ENCODE assay signal across 8 mouse cellular contexts in the genomic region with DNA sequence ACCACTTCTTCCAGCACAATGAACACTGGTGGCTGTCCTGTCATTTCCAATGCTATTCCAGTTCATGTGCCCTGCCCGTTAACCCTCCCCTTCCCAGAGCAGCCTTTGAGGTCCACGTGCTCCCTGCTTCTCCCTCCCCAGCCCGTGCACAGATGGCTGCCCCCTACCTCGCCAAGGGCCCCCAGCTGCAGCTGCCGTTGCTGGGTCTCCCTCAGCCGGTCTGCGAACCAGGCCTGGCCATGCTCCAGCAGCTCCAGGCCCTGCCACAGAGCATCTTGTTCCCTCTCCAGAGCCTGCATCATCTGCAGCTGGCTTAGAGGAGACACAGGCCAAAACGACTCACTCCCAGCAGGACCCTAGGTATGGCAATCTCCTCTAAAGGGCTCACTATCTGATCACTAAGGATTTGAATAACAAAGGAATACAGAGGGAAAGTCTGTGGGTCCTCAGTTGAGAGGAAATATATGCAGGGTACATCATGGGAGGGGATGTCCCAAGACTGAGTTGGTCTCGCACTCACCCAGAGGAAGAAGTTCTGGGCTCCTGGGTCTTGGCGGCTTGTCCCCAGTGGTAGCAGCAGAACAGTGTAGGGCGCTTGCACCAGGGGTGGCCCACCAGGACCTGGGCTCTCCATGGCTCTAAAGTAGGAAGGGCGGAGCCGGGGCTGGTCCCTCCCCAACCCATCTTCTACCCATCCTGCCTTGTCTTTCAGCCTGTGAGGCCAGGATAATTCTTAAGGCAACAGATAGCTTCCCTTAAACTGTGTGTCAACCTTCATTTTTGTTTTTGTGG. TPM values are rescaled to one million over a fixed set of nuclear protein-coding genes. Genes with fewer than 3 reads are reported as not detected.
A peak's percentile ranks its signal among the peaks of the same experiment; 100 is the strongest.
DNase-seq lines count a peak whose midpoint lies in the region; ATAC-seq and TF ChIP-seq lines count a peak whose summit lies in the region.

Gene Sapcd1 (minus strand): TSS at position 740 of the 792 bp plus-strand sequence.

- peaks cover 13% of the 10 kb centered on the region for H3K4me1 ChIP-seq in forebrain, embryonic 11.5 days (replicated peaks; ENCODE audit: control insufficient read depth, insufficient read depth, low read length)
- peaks cover 8% of the 10 kb centered on the region; the same call in 1 of the 2 replicates for H3K4me1 ChIP-seq in midbrain, embryonic 14.5 days (ENCODE audit: control insufficient read depth, insufficient read depth, low read length)

- TF ChIP-seq CTCF in layer of hippocampus, adult 2 months (conservative IDR thresholded peaks at IDR 0.05) = no peak

- 34% methylated on average over 13 of the region's 13 CpGs for WGBS in forebrain, embryonic 11.5 days
- 24% methylated on average over 13 of the region's 13 CpGs for WGBS in midbrain, embryonic 14.5 days

- H3K27me3 ChIP-seq in forebrain, embryonic 11.5 days (ENCODE audit: control insufficient read depth, insufficient read depth, low read length) = no peaks in the 10 kb centered on the region
- H3K27me3 ChIP-seq in midbrain, embryonic 14.5 days (ENCODE audit: control insufficient read depth, insufficient read depth, low read length) = no peaks in the 10 kb centered on the region

- peak; percentile 60 for ATAC-seq in forebrain, embryonic 11.5 days (replicated peaks; ENCODE audit: low FRiP score)
- ATAC-seq in midbrain, embryonic 14.5 days (ENCODE audit: low FRiP score, low TSS enrichment) = peak; percentile 65

- peak within 1 kb of the TSS; percentile 37 for H3K9ac ChIP-seq in forebrain, embryonic 11.5 days (ENCODE audit: low read length)
- H3K9ac ChIP-seq in midbrain, embryonic 14.5 days (replicated peaks; ENCODE audit: low read length) = no peak within 1 kb of the TSS

- peak; percentile 19 for DNase-seq in kidney, postnatal 10 days
- no peak for DNase-seq in kidney, adult 11 months
- DNase-seq in Muller cell, postnatal 12 days (ENCODE audit: inconsistent ontology term) = peak; percentile 89
- DNase-seq in forebrain, embryonic 11.5 days (ENCODE audit: low spot score) = peak; percentile 60
- peak; percentile 35 to 51 for DNase-seq in layer of hippocampus, adult 2 months (ENCODE audit: low spot score in 2 of 2)
- DNase-seq in midbrain, embryonic 14.5 days = peak; percentile 61
- DNase-seq in adrenal gland, postnatal 25 days = no peak
- no peak for DNase-seq in ovary, postnatal 14 days (ENCODE audit: low spot score)

- H3K4me3 ChIP-seq in forebrain, embryonic 11.5 days (ENCODE audit: low read depth, low read length) = no peak within 1 kb of the TSS
- H3K4me3 ChIP-seq in layer of hippocampus, adult 2 months = no peak within 1 kb of the TSS
- no peak within 1 kb of the TSS for H3K4me3 ChIP-seq in midbrain, embryonic 14.5 days (replicated peaks; ENCODE audit: low read depth, low read length)

- H3K36me3 ChIP-seq in forebrain, embryonic 11.5 days (ENCODE audit: control insufficient read depth, insufficient read depth, low read length) = no peaks in the 10 kb centered on the region; the same call in 1 of the 2 replicates
- H3K36me3 ChIP-seq in midbrain, embryonic 14.5 days (ENCODE audit: control insufficient read depth, insufficient read depth, low read length) = no peaks in the 10 kb centered on the region

- H3K9me3 ChIP-seq in forebrain, embryonic 11.5 days (ENCODE audit: control insufficient read depth, low read length) = no peaks in the 10 kb centered on the region
- no peaks in the 10 kb centered on the region for H3K9me3 ChIP-seq in midbrain, embryonic 14.5 days (ENCODE audit: control insufficient read depth, low read length)

- peak within 1 kb of the TSS; percentile 53; the same call in 1 of the 2 replicates for H3K27ac ChIP-seq in forebrain, embryonic 11.5 days (ENCODE audit: low read depth, low read length)
- H3K27ac ChIP-seq in layer of hippocampus, adult 2 months = 0 out of 2 replicates have a peak within 1 kb of the TSS, but pooled peaks have one; percentile 32
- peak within 1 kb of the TSS; percentile 63 for H3K27ac ChIP-seq in midbrain, embryonic 14.5 days (replicated peaks; ENCODE audit: low read depth, low read length)

- peak within 1 kb of the TSS; percentile 11; the same call in 1 of the 2 replicates for H3K4me2 ChIP-seq in forebrain, embryonic 11.5 days (ENCODE audit: low read depth, low read length, severe bottlenecking)
- H3K4me2 ChIP-seq in midbrain, embryonic 14.5 days (ENCODE audit: low read length) = no peak within 1 kb of the TSS

RNA-seq across cellular contexts. Expression of gene Sapcd1, which starts in this region (rescaled TPM):
- polyA plus RNA-seq in forebrain, embryonic 11.5 days (2014; fragmentation: Nextera tagmentation; extraction: Ambion mirVana) = 4.0 and 4.1 TPM in 2 replicates
- under 1 TPM in 1 of 2 experiments, not detected in 1; 0.67 TPM for total RNA-seq in layer of hippocampus, adult 2 months (2021)
- 2.0 and 2.2 TPM in 2 replicates for polyA plus RNA-seq in midbrain, embryonic 14.5 days (2014; fragmentation: Nextera tagmentation; extraction: Ambion mirVana)
- 0.61 TPM in 1 of 2 replicates, not detected in the other for total RNA-seq in adrenal gland, postnatal 25 days (2021)

Comparison
In these comparisons a context has a peak if more than half of its experiments do, and no peak if none do; other contexts are left out.
1. DNase-seq: peak in kidney, postnatal 10 days (single experiment), Muller cell, postnatal 12 days (single experiment), forebrain, embryonic 11.5 days (single experiment) and midbrain, embryonic 14.5 days (single experiment); none in kidney, adult 11 months (single experiment), adrenal gland, postnatal 25 days (single experiment) and ovary, postnatal 14 days (single experiment).
2. Peak in DNase-seq and H3K27ac ChIP-seq in layer of hippocampus, adult 2 months; RNA of the gene not detected or under 1 TPM.
3. Peak in every context shown above with its lines, with median percentiles within 50 percentile points of each other: H3K27ac ChIP-seq.